Mouse (Mus musculus) lung, postnatal 0 days (tissue): ENCODE measurements around the gene Nxf2.

ENCODE experiments used
- CTCF ChIP-seq: IDR thresholded peaks from 2 replicates; pipeline ENCODE4 v1.5.1; 2016; ENCODE audit warnings: antibody characterized with exemption, mild to moderate bottlenecking
- EP300 ChIP-seq: IDR thresholded peaks from 2 replicates; pipeline ENCODE4 v1.6.1; 2016; ENCODE audit warnings: antibody characterized with exemption, mild to moderate bottlenecking, control low read depth

- peak; percentile 68 for TF ChIP-seq CTCF
- TF ChIP-seq EP300, result no peak
Observed at GRCm38 (mm10) chrX:134925058-134925457, 39.5 kb downstream of the Nxf2 start.
